Mouse (Mus musculus) ES-CJ7 (cell line): ENCODE measurements at regions not wholly inside any gene's neighbourhood (a gene's known extent, or its start where the extent isn't known, plus 50 kb on each side); places are given as distances from the start of the nearest gene placed in this dataset.

Source experiments
- DNase-seq: peaks from one replicate; pipeline ENCODE4 v3.0.0; 2011; ENCODE audit warnings: low read depth, low spot score

DNA sequence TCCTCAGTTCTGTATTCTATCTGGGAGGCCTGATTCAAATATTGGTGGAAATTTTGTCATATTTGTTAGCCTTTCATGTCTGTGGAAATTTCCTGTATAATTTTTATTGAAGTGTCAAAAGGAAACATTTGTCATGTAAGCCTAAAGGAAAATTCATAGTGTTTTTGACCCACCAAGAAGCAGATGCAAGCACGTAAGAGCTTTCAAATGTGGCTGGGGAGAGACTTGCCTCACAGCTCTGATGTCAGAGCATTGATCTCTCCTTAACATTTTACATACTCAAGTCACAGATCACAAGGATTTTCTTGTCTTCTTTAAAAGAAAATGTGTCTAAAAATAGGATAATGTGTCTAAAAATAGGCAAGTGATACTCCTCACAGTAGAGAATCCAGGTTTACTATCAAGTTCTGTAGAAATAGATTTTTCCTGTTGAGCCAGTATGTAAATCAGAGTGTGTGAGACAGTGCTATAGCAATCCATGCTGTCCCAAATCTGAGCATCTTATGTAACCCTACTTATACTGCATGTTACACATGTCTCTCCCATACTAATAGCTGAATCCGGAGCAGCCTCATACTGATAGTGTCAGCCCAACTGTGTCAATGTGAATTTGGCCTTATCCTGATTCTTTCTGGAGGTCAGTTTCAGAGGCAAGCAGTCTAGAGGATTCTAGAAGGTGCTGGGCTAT is 110.0 kb upstream of the Runx1 start:
- DNase-seq: no peak

DNA sequence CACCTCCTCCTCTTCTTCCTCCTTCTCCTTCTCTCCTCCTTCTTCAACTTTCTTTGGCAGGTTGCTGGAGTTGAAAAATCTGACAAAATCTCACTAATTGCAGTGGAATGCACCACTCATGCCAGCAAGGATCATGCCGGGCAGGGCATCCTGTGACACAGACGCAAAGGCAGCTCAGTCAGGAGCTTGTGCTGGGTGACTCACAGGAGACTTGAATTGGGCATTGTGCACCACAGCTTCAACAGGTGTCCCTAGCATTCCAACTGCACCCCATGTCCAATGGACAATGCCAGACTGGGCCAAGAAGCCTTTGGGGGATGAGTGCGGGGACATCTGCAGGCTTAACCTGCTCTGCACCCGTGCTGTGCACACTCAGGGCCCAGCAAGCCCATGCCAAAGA is 104.2 kb upstream of the Runx1 start:
- no peak for DNase-seq

DNA sequence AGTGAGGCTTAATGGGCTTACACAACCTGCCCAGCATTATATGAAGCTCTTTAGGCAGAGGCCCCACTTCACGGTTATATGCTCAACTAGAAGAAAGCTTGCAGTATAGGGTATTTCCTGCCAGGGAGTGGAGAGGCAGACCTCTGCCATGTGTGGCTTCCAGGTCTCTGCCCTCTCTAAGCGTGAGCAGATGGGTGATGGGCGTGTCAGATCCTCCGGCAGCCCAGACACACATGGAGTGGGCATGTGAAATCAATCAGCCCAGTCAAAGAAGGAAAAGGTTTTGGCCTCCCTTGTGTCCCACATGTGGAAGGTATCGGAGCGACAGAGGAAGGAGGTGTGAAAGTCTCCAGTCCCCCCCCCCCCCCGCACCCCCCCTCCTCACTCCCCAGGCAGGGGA is 102.3 kb upstream of the Runx1 start:
- no peak for DNase-seq

DNA sequence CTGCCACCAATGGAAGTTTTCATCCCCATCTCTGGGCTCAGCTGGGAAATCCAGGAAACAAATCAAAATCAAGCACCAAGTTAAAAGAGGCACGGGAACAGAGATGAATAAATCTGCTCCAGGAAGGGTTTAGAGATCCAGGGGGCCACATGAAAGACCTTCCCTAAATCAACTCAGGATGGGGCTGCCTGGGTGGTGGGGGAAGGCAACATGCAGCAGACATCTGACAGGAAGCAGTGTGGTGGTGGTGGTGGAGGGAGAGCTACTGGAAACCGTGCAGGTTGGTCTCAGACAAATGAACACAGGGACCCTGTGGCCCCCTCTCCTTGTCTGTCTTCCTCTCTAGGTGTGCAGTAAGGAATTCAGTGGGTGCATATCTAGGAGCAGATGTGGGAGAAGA is 101.7 kb upstream of the Runx1 start:
- no peak for DNase-seq

DNA sequence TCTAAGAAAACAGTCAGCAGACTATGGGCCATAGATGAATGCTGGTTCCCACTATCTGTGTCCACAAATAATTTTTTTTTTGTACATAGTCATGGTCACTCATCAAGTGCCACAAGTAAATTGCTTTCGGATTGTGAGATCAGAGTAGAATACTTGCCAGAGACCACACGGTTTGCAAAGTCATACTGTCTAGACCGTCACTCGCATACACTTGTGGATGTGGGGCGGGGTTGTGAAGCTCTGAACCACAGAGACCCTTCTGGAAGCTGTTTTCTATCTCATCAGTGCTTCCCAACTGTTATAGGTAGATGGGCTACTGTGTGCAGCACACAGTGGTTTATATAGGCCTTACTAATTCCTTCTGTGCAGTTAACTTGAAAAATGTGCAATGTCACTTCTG is 100.9 kb upstream of the Runx1 start:
- DNase-seq: no peak

DNA sequence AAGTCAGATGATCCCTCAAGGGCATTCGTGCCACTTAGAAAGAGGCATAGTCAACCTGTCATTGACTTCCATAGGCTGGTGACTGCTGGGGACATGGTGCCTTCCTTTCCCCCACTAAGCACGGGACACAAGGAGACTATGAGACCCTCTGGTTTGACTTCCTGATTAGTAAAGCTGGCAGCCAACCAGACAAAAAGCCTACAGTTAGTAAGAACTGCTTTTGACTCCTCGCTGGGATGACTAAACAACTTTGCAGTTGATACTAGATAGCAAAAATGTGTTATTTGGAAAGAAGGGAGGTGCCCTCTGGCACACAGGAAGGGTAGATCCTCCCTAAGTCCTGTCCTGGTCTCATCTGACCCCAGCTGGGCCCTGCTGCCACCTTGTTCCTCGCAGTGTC is 95.0 kb upstream of the Runx1 start:
- no peak for DNase-seq

DNA sequence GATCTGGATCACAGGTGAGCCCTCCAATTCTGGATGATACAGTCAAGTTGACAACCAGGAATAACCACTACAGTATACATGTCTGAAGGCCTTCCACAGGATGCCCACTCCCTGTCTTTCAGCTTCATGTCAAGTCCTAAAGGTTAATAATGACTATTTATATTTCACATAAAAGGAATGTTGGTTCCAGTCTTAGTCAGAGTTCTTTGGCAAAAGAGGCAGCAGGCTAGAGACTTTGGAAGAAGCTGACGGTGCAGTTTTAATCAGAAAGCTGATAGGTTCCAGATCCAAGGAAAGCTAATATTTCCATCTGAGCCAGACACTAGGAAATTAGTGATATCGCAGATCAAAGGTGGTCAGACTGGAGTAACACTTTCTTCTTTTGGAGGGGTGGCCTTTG is 91.4 kb upstream of the Runx1 start:
- no peak for DNase-seq

DNA sequence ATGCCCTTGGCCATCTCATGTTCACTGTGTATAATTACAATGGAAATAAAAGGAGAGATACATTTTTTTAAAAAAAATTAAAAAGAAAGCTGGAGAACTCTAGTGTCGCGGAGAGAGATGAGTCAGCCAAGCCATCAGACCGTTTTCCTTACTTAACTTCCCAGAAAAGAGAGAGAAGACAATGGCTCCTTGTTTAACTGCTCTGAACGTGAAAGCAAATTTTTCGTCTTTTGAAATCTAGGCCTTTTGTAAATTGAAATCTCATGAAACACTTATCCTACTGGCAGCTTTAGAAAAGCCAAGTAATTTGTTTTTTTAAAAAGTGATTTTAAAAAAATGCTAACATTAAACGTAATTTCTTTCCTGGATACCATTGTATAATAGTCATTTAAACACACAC is 89.7 kb upstream of the Runx1 start:
- no peak for DNase-seq

DNA sequence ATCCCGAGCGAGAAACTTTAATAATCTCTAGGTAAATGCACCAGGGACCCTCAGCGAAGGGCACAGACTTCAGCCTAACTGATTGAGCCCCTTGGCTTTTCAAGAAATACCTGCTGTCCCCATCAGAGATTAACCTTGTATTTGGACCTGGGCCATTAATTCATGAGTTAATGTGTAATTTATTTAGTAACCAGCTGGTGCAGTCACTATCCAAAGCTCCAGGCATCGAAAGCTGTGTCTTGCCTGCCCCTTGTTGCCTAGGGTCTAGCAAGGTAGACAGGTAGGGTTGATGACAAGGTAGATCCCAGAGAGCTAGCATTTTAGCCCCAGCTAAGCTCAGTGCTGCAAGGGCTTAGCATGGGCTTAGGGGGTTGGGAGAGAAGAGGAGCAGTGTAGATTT is 80.9 kb upstream of the Runx1 start:
- no peak for DNase-seq

DNA sequence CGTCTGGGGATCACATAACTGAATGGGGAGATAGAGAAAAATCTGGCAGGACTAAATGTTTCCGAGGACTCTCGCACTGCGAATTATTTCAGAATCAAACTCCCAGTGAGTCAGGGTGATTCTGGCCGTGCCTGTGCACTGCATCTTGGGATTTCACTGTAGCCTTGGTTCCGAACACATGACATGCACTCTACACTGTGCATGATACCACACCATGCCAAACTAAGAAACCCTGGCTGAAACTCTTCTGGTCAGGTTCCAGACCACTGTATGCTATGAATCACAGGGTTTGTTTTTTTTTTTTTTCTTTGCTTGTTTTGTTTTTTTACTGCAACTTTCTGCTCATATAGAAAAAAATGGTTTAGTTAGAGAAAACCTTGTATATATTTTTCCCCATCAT is 79.7 kb upstream of the Runx1 start:
- no peak for DNase-seq

DNA sequence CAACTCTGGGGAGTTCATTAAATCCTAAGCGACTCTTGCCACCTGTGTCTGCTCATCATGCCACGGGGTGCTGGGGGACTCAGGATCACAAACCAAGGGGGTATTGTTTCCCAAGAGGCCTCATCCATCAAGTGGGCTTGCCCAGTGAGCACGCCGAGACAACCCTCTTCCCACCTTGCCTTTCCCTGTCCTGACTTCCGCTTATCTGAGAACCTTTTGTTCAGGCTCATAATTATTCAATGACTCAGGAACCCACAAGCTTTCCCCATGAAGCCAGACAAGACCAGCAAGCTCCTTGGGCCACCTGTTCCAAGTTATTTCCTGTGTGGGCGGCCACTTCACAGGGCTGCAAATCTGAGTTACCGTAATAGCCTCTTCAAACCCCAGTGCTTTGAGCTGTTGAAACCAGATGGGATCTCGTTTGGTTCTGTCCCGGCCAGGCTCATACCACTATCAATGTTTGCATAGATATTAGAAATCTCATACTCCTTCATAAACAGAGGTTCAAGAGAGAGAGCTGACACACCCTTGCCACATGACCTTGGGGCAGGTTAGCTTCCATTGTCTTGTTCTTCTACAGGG is 78.0 kb upstream of the Runx1 start:
- DNase-seq: no peak

DNA sequence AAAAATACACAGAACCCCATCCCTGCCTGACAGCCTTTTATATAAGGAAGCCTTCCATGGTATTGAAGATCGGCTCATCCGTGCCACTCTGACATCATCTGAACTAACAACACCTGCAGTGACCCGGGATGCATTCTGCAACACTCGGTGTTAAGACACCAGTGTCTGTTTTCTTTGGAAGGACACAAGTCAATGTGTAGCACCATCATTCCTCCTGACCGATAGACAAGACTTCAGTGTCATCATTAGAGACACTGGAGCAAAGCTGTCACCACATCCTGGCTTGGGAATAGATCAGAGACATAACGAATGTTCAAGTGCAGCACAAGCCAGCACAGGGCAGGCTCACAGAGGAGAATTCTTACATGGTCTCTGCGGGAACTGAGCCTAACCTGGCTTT is 77.5 kb upstream of the Runx1 start:
- DNase-seq: no peak

DNA sequence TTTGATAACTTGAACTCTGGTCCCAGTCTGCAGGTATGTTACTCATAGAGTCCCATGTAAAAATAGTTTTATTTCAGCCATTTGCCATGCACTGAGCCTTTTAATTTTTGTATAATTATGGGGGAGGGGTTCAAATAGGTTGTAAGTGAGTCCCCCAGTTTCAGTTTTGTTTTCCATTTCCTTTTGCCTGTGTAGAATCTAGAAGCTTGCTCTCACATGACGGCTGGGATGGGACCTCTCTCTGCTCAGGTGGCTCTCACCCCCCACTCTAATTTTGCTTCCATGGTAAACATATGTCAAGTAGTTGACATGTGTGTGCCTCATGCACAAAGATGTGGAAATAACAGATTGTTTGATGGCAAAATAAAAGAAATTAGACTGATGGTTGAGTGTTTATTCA is 73.8 kb upstream of the Runx1 start:
- DNase-seq: no peak

DNA sequence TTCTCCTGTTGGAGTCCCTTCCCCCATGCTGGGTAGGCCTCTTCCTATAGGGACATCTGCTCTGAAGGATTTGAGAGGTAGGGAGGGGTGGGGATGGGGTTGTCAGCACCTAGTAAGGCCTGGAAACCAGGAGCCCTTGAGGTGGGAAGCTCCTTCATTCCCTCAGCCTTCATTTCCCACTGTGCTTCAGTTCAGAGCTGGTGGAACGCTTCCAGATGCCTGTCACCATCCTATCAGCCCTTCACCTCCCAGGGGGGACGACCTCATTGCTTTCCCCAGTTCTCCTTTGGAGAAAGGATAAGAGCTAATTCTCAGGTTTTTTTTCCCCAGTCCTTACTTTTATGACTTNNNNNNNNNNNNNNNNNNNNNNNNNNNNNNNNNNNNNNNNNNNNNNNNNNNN is 65.8 kb upstream of the Runx1 start:
- DNase-seq: no peak

DNA sequence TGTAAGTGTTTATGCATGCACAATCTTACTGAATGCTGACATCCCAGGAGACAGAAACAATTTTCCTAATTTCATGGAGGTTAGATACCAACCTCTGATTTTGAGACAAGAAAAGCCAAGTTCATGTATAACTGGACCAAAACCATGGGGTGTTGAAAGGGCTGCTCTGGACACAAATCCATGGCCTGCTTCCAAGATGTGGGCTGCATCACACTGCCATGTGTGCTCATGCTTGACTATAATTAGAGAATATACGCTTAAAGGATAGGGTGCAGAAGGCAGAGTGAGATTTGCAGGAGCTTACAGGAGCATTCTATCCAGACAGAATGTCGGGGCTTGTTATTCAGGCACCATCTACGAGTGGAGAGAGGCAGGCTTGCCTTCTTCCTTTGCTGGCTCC is 64.8 kb upstream of the Runx1 start:
- no peak for DNase-seq

DNA sequence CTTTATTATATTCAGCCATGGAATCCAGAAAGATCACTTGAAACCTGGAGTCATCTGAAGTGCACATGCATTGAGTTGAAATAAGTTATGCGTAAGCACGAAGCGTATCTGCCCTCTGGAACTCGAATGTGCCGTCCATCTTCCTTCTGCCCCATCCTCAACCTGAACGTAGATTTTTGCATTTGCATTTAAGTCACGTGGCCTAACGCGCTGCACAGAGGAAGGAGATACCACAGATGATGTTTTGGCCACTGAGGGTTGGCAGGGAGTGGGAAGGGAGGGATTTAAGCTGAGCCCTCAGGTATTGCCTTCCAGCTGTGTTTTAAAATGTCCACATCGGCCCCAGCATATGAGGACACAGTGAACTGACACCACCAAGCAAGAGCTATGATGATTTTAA is 63.6 kb upstream of the Runx1 start:
- DNase-seq: no peak

DNA sequence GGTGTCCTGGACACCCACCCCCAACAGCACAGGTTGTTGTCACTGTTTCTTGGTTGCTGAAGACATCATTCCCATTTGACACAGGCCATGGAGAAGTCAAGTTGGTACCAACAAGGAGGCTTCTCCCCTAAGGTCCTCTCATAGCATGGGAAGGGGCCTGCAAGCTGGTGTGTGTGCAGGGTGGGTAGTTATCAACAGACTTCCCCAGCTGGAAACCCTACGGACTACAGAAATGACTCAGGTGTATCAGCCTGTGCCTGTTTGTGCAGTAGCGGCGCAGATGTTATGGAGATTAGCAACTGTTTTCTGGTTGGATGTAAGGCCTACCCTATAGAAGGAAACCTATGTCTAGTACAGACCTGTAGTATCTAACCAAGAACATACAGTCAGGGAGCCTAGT is 60.3 kb upstream of the Runx1 start:
- no peak for DNase-seq

DNA sequence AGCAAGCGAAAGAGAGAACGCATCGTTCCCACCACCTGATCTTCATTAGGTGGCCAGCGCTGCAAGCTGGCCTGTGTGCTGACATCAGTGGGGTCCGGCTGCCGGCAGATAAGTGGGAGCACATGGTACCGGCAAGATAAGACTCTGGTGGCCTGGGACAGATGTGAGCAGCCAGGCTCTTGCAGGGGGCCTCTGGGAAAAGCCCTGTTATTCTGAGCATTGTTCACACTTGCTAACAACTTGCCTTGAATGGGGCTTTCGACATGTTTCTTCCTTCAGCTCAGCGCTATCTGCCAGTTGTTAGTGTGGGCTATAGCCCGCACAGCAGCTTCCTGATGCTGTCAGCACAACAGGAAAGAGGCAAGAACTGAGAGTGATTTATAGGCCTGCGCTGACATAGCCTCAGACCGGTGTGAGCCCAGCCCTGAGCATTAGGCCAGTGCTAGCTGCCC is 57.9 kb upstream of the Runx1 start:
- no peak for DNase-seq

DNA sequence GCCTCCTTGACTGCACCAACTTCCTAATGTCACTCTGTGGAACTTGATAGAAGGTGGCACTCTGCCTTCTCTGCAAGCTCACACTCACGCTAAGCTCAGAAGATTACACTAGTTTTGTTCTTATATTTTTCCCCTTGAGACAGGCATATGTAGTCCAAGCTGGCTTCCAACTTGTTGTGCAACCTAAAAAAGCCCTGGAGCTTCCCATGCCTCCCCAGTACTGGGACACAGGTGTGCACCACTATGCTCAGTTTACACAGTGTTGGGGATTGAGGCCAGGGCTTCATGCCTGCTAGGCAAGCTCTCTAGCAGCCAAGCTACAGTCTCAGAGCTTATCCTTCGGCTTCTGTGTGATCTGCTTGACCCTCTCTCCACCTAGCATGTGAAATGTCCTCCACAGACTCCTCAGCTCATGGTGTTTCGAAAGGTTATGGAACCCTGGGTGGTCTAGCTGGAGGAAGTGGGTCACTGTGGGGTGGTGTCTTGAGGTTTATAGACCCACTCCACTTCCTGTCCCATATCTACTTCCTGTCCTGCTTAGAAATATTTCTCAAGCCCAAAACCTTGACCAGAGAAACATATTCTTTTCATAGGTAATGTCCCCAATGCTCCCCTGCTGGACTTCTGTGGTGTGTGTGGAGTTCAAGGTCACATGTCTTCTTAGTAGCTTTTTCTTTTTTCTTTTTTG is 54.6 kb upstream of the Runx1 start:
- no peak for DNase-seq

DNA sequence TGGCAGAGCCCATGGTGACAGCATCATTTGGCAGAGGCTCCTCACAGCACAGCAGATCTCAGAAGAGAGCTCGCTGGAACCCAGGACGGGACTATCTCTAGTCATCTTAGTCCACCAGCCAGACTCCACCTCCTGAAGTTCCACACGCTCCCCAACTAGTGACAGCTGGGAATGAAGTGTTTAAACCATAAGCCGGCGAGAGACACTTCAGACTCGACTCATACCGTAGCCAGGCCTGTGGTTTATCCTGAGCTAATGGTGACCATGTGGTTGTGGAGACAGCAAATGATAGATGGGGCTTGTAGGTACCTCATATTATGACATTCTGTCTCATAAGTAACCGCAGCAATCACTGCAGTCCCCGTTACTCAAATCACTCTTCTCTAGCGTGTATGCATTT is 52.1 kb upstream of the Runx1 start:
- no peak for DNase-seq
